Mouse (Mus musculus) CH12F3 (cell line): ENCODE results near the gene Dlx1.

Source experiments
- in situ Hi-C: fragments of 300-500 bp; cut with MboI; formaldehyde crosslinking; loops from 2 replicates; pipeline ENCODE4 v1.14.3; 2020; ENCODE audit warnings: low sequenced_read_pairs

Dlx1 gene

DNA sequence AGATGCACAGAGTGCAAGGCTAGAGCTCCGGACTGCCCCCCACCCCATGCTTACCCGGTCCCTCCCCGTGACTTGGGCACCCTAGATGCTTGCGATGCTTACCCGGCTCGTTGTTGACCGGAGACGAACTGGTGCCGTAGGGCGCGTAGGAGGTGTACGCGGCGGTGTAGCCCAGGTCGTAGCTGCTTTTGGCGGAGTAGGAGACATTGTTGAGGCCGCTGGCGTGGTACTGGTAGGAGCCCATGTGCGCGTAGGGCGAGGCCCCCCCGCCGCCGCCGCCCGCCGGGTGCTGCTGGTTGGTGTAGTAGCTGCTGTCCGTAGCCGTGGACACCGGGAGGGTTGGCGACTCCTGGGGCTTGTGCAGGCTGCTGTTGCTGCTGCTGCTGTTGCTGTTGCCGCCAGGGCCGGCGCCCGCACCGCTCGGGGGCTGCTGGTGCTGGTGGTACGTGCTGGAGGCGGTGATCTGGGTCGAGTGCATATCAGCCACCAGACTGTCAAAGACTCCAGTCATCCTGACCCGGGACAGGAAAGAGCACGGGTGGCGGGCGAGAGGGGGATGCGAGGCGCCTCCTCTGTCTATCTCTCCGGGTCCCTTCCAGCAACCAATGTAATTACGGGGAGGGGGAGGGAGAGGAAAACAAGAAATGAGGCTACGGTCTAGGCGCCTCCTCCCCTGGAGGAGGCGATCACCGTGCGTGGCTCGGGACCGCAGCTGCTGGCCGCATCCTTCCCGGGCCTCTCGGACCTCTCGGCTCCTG is 18.1 kb downstream of the Dlx1 start:
- in situ Hi-C loops: no loop called here

DNA sequence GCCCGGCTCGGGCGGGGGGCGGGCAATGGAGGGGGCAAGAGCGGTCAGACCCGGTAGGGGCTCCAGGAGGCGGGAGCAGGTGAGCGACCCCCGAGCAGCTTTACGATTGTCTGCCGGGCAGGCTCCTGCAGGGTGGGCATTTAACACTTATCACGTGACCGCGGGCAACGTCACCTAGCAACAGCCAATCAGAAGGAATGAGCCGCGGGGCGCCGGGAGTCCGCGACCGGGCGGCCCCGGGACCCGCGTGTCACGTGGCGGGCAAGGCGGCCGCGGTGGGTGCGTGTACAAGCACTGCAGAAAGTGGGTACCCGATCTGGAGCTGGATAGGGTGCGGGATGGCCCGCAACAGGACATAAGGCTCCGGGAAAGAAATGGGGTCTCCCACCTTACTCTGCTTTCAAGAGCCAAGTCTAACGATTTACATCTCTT is 18.7 kb downstream of the Dlx1 start, which contains the start of gene Dlx2:
TSS of gene Dlx2 (minus strand) at position 115 of the 432 bp plus-strand sequence.
- in situ Hi-C loops: no loop called here

DNA sequence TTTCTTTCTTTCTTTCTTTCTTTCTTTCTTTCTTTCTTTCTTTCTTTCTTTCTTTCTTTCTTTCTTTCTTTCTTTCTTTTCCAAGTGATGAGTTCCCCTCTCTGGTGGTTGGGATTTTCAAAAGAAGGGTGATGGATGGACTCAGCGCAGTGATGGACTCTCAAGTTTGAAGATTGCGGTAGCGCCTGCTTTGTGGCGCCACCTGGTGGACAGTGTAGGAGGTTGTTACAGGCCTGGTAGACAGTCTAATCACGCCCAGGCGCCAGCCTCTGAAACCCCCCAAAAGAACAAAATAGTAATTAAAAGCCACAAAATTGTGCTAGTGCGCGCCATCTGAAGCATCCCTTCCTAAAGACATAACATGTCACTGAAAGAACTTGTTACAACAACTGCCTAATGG is 19.9 kb downstream of the Dlx1 start:
- in situ Hi-C loops: no loop called here

DNA sequence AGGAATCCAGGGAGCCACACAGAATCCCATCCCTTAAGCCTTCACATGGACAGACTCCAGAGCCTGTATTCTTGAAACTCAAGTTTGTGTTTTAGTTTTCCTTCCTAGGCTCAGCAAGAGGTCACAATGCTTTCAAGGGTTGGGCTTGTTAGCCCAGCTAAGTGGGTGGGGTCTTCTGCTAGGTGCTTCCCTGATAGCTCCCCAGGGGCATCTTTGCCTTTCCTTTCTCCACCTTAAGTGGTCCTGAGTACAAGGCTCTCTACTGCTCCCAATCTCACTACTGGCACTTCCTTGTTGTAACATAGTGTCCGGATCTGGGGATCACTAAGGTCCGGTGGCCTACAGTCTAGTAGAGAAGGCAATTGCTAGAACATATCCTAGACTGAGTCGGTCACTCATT is 22.4 kb downstream of the Dlx1 start:
- in situ Hi-C loops: no loop called here

DNA sequence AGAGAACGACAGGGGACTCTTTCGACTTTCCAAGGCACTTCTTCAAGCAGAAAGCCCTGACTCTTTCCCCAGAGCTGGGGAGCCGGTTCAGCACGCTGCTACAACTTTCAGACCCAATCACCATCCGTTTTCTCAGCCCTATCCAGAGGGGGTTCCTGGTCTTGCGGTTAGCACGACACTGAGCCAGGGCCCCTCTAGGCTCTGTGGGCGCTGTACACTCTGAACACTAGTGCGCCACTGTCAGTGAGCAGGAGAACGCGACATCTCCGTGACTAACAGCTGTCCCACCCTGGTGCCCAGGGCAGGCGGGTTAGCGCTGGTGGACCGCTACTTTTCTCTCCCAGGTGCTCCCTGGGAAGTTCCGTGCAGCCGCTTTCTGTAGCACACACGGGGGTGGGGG is 23.8 kb downstream of the Dlx1 start:
- in situ Hi-C loops: no loop called here

DNA sequence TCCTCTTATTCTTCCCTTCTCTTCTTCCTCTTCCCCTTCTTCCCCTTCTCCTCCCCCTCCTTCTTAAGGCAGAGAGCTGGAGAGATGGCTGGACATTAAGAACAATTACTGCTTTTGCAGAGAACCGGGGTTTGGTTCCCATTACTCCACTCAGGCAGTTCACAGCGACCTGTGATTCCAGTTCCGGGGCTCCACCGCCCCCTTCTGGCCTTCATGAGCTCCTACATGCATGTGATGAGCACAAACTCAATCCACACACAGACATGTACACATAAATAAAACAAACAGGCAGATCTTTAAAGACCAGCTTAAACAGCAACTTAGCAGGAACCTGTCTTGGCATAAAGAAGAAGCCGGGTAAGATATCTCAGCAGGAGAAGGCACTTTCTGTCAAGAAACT is 28.2 kb downstream of the Dlx1 start:
- in situ Hi-C loops: no loop called here

DNA sequence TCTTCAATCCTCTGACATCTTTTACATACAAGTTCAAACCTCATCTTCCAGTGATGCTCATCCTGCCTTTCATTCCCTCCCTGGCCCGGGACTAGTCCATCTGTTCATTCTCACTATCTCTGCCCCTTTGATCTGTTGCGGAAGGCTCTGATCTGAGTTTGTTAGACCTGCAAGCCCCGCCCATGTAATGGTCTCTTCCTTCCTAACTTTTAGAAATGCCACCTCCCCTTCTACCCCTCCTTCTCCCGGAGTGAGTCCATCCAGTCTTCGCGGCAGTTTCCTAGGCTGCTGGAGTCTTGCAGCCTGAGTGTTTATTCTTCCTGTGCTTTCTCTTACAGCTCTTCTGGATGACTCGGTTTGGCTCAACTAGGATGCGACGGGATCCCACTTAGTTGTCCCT is 38.6 kb downstream of the Dlx1 start:
- in situ Hi-C loops: no loop called here

DNA sequence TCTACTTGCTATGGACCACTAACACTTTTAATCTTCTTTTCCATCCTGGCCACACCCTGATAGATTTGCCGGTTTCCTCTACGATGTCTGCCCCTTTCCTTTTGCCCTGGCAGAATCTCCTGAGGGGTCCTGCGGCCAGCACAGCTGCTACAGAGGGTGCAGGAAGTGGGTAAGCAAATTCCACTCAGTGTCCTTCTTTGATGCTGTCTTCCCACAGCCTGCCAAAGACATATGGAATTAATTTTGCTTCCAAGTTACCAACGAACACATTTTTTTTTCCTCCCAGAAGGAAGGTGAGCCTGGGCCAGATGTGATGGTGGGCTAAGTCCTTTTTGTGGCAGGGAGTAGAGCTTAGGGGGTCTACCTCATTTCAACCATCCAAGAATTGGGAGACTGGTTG is 45.8 kb downstream of the Dlx1 start:
- in situ Hi-C loops: no loop called here

DNA sequence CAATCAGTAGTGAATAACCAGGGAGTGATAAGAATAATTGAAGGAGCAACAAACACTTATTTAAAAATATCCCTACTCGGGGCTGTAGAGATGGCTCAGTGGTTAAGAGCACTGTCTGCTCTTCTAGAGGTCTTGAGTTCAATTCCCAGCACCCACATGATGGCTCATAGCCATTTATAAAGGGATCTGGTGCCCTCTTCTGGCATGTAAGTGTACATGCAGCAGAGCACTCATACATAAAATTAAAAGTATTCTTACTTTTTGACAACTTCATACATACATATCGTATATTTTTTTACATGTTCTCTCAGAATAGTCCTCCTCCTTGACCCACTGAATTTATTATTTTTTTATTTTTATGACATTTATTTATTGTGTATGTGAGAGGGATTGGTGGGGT is 49.1 kb downstream of the Dlx1 start:
- in situ Hi-C loops: no loop called here

DNA sequence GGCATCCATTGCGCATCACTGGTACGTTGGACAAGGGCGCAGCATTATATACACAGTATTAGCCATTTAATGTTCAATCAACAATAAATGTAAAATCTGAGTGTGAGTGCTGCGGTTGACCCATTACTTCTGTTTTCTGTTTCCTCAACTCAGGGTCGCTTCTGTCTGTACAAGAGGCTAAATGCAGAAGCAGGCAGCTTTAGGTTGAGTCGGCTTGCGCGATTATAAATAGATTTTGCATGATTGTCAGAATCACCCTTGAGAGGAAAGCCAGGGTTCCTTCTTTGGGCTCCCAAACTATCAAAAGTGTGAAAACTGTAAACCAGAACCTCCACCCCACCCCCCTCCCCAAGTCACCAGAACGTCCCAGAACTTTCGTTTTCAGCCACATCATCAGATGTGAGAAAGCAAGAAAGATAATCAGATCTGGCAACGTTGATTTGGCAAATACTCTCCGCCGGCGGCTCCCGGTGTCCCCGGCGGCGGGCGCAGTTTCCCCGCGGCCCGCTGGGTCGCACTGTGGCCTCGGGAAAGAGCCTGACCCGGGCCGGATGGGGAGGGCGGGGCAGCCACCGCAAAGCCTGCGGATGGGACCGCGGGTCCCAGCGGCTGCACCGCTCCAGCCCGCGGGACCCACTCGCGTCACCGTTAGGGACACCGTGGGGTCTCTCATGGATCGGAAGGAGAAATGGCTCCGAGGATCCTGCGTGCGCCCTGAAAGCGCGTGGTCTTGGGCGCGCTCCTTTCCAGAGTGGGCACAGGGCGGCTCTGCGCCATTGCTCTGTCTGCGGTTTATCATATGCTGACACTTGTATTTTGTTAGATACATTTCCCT is 52.9 kb downstream of the Dlx1 start:
- in situ Hi-C loops: no loop called here

DNA sequence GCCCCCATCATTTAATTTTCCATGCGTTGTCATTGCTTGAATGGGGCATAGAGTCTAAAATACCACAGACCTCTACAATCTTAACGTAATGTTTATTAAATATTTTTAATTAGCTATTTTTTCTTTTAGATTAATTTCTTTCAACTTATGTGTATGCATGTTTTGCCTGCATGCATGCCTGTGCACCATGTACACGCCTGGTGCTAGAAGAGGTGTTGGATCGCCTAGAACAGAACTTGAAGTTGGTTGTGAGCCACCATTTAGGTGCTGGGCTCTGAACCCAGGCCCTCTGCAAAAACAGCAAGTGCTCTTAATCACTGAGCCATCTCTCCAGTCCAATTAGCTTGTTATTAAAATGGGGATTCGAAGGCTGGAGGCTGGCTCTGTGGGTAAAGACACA is 53.6 kb downstream of the Dlx1 start:
- in situ Hi-C loops: no loop called here
